8 mouse cellular contexts compared by ENCODE assay signal in genomic region chr3:29726376-29726967, GRCm38 (mm10).
DNase-seq lines count a peak whose midpoint lies in the region; ATAC-seq and TF ChIP-seq lines count a peak whose summit lies in the region.

No protein-coding gene starts in this region.

- TF ChIP-seq CTCF in left cerebral cortex, adult 2 months (IDR thresholded peaks at IDR 0.05) = peak; percentile 71

- H3K9ac ChIP-seq in midbrain, embryonic 15.5 days = no peak overlapping the region

- no peak overlapping the region for H3K4me3 ChIP-seq in left cerebral cortex, adult 2 months
- H3K4me3 ChIP-seq in midbrain, embryonic 15.5 days = no peak overlapping the region

- H3K4me1 ChIP-seq in midbrain, embryonic 15.5 days = no peaks in the 10 kb centered on the region

- ATAC-seq in midbrain, embryonic 15.5 days (replicated peaks) = peak; percentile 88

- H3K27me3 ChIP-seq in midbrain, embryonic 15.5 days (replicated peaks) = peaks cover 6% of the 10 kb centered on the region; the same call in 1 of the 2 replicates

- no peaks in the 10 kb centered on the region for H3K9me3 ChIP-seq in midbrain, embryonic 15.5 days

- intact Hi-C loops in left cerebral cortex, adult 2 months (cut with DNase I) = no loop called here
- intact Hi-C loops in left cerebral cortex, postnatal 36 days (cut with DNase I) = loop anchor here (2.0 kb wide), 1 partner anchor 690 kb away; no protein-coding TSS in a partner anchor

- 56% methylated on average over 8 of the region's 8 CpGs for WGBS in midbrain, embryonic 15.5 days

- no peak overlapping the region for H3K4me2 ChIP-seq in midbrain, embryonic 15.5 days

- H3K27ac ChIP-seq in left cerebral cortex, adult 2 months = no peak overlapping the region
- H3K27ac ChIP-seq in midbrain, embryonic 15.5 days = no peak overlapping the region

- no peaks in the 10 kb centered on the region for H3K36me3 ChIP-seq in midbrain, embryonic 15.5 days (replicated peaks)

- DNase-seq in cerebellum, adult 9-10 months = peak; percentile 18
- DNase-seq in cerebellum, adult 9-11 months = no peak
- DNase-seq in left cerebral cortex, adult 2 months (ENCODE audit: extremely low spot score in 1 of 2, low spot score in 2 of 2) = no peak
- DNase-seq in left cerebral cortex, postnatal 36 days (ENCODE audit: low spot score in 2 of 2) = no peak
- peak; percentile 32 for DNase-seq in embryo, embryonic 11.5 days (ENCODE audit: low read depth, low spot score)
- DNase-seq in MN1 (ENCODE audit: low spot score) = no peak
- DNase-seq in gastrocnemius, postnatal 25 days = no peak

Comparison
In these comparisons a context has a peak if more than half of its experiments do, and no peak if none do; other contexts are left out.
1. DNase-seq: peak in cerebellum, adult 9-10 months (single experiment) and embryo, embryonic 11.5 days (single experiment); none in cerebellum, adult 9-11 months (single experiment), left cerebral cortex, adult 2 months (0 of 2), left cerebral cortex, postnatal 36 days (0 of 2), MN1 (single experiment) and gastrocnemius, postnatal 25 days (single experiment).